In genomic region chr3:108364270-108364995, GRCm38 (mm10) we compare ENCODE assay signal across 13 mouse cellular contexts. TPM values are rescaled to one million over a fixed set of nuclear protein-coding genes. Genes with fewer than 3 reads are reported as not detected.
DNase-seq lines count a peak whose midpoint lies in the region; ATAC-seq lines count a peak whose summit lies in the region.
"Had no signal": no experiment of that assay in that cellular context is flagged by ENCODE, and none has a peak within 500 bp of the region (broad histone marks: within the 10 kb centered on the region; RNA-seq: fewer than 3 reads in every experiment).

Mybphl (plus strand) TSS chr3:108364911.

- H3K4me2 ChIP-seq in forebrain, embryonic 13.5 days, result no peak within 1 kb of the TSS
- no peak within 1 kb of the TSS for H3K4me2 ChIP-seq in forebrain, embryonic 11.5 days (ENCODE audit: low read depth, low read length, severe bottlenecking)
- no peak within 1 kb of the TSS for H3K4me2 ChIP-seq in lung, embryonic 16.5 days (ENCODE audit: low read depth, low read length)
- H3K4me2 ChIP-seq in heart, embryonic 15.5 days, result peak within 1 kb of the TSS; percentile 16; the same call in 1 of the 2 replicates
- no peak within 1 kb of the TSS for H3K4me2 ChIP-seq in liver, embryonic 16.5 days (ENCODE audit: low read depth, low read length)

- WGBS in forebrain, embryonic 13.5 days, result 77% methylated on average over 9 of the region's 9 CpGs
- 82% methylated on average over 9 of the region's 9 CpGs for WGBS in forebrain, embryonic 11.5 days
- 51% methylated on average over 9 of the region's 9 CpGs for WGBS in lung, embryonic 16.5 days
- 38% methylated on average over 9 of the region's 9 CpGs for WGBS in heart, embryonic 15.5 days
- WGBS in liver, embryonic 16.5 days (ENCODE audit: insufficient replicate concordance), result 56% methylated on average over 9 of the region's 9 CpGs

- H3K4me1 ChIP-seq in forebrain, embryonic 13.5 days, result peaks cover 20% of the 10 kb centered on the region
- H3K4me1 ChIP-seq in forebrain, embryonic 11.5 days (replicated peaks; ENCODE audit: control insufficient read depth, insufficient read depth, low read length), result peaks cover 2% of the 10 kb centered on the region
- peaks cover 3% of the 10 kb centered on the region; the same call in 1 of the 2 replicates for H3K4me1 ChIP-seq in lung, embryonic 16.5 days (replicated peaks; ENCODE audit: control insufficient read depth, insufficient read depth, low read length)
- H3K4me1 ChIP-seq in heart, embryonic 15.5 days (replicated peaks), result peaks cover 25% of the 10 kb centered on the region
- H3K4me1 ChIP-seq in liver, embryonic 16.5 days (ENCODE audit: control insufficient read depth, low read depth, low read length), result peaks cover 12% of the 10 kb centered on the region

- H3K9me3 ChIP-seq in forebrain, embryonic 13.5 days (replicated peaks), result no peaks in the 10 kb centered on the region
- H3K9me3 ChIP-seq in forebrain, embryonic 11.5 days (ENCODE audit: control insufficient read depth, low read length), result no peaks in the 10 kb centered on the region
- no peaks in the 10 kb centered on the region for H3K9me3 ChIP-seq in lung, embryonic 16.5 days (ENCODE audit: control insufficient read depth, low read length)
- H3K9me3 ChIP-seq in heart, embryonic 15.5 days (replicated peaks), result no peaks in the 10 kb centered on the region
- H3K9me3 ChIP-seq in liver, embryonic 16.5 days (replicated peaks; ENCODE audit: control insufficient read depth, low read length), result no peaks in the 10 kb centered on the region

- H3K27me3 ChIP-seq in forebrain, embryonic 13.5 days, result no peaks in the 10 kb centered on the region
- no peaks in the 10 kb centered on the region for H3K27me3 ChIP-seq in forebrain, embryonic 11.5 days (ENCODE audit: control insufficient read depth, insufficient read depth, low read length)
- no peaks in the 10 kb centered on the region for H3K27me3 ChIP-seq in lung, embryonic 16.5 days (ENCODE audit: control insufficient read depth, insufficient read depth, low read depth, low read length)
- H3K27me3 ChIP-seq in heart, embryonic 15.5 days, result 0 out of 2 replicates have a peak, but pooled peaks cover 2% of the 10 kb centered on the region
- no peaks in the 10 kb centered on the region for H3K27me3 ChIP-seq in liver, embryonic 16.5 days (ENCODE audit: control insufficient read depth, insufficient read depth, low read depth, low read length)

- H3K4me3 ChIP-seq in forebrain, embryonic 13.5 days, result no peak within 1 kb of the TSS
- no peak within 1 kb of the TSS for H3K4me3 ChIP-seq in forebrain, embryonic 11.5 days (ENCODE audit: low read depth, low read length)
- H3K4me3 ChIP-seq in lung, embryonic 16.5 days (ENCODE audit: low read length), result no peak within 1 kb of the TSS
- H3K4me3 ChIP-seq in heart, embryonic 15.5 days, result peak within 1 kb of the TSS; percentile 7
- H3K4me3 ChIP-seq in liver, embryonic 16.5 days (ENCODE audit: low read depth, low read length), result no peak within 1 kb of the TSS

- no peak for DNase-seq in forebrain, embryonic 11.5 days (ENCODE audit: low spot score)
- DNase-seq in lung, adult 18-20 months, result no peak
- DNase-seq in cerebellum, postnatal 4 days (ENCODE audit: low spot score in 2 of 2), result no peak
- DNase-seq in adrenal gland, adult 2 months, result no peak
- DNase-seq: adrenal gland, postnatal 14 days; cerebellum, adult 8-10 months; kidney, postnatal 25 days had no signal

- H3K36me3 ChIP-seq in forebrain, embryonic 13.5 days (ENCODE audit: poor library complexity, severe bottlenecking), result peaks cover 5% of the 10 kb centered on the region; the same call in 1 of the 2 replicates
- no peaks in the 10 kb centered on the region for H3K36me3 ChIP-seq in forebrain, embryonic 11.5 days (ENCODE audit: control insufficient read depth, insufficient read depth, low read length)
- H3K36me3 ChIP-seq in lung, embryonic 16.5 days (ENCODE audit: control insufficient read depth, insufficient read depth, low read length), result no peaks in the 10 kb centered on the region
- H3K36me3 ChIP-seq in heart, embryonic 15.5 days, result no peaks in the 10 kb centered on the region
- no peaks in the 10 kb centered on the region for H3K36me3 ChIP-seq in liver, embryonic 16.5 days (ENCODE audit: control insufficient read depth, insufficient read depth)

- ATAC-seq in forebrain, embryonic 13.5 days, result 0 out of 2 replicates have a peak, but pooled peaks have one; percentile 16
- no peak for ATAC-seq in forebrain, embryonic 11.5 days (replicated peaks; ENCODE audit: low FRiP score)
- peak; percentile 24; the same call in 1 of the 2 replicates for ATAC-seq in lung, embryonic 16.5 days (ENCODE audit: low read depth)
- peak; percentile 63 for ATAC-seq in heart, embryonic 15.5 days (replicated peaks; ENCODE audit: insufficient number of reproducible peaks, insufficient read depth, low FRiP score, low read depth)
- ATAC-seq in liver, embryonic 16.5 days (ENCODE audit: low read depth), result peak; percentile 45

- H3K9ac ChIP-seq in forebrain, embryonic 13.5 days, result no peak within 1 kb of the TSS
- H3K9ac ChIP-seq in forebrain, embryonic 11.5 days (ENCODE audit: low read length), result no peak within 1 kb of the TSS
- no peak within 1 kb of the TSS for H3K9ac ChIP-seq in lung, embryonic 16.5 days (ENCODE audit: low read length)
- no peak within 1 kb of the TSS for H3K9ac ChIP-seq in heart, embryonic 15.5 days
- H3K9ac ChIP-seq in liver, embryonic 16.5 days (ENCODE audit: low read depth, low read length), result no peak within 1 kb of the TSS

- no peak within 1 kb of the TSS for H3K27ac ChIP-seq in forebrain, embryonic 13.5 days
- no peak within 1 kb of the TSS for H3K27ac ChIP-seq in forebrain, embryonic 11.5 days (ENCODE audit: low read depth, low read length)
- no peak within 1 kb of the TSS for H3K27ac ChIP-seq in lung, embryonic 16.5 days (ENCODE audit: low read length)
- peak within 1 kb of the TSS; percentile 76 for H3K27ac ChIP-seq in heart, embryonic 15.5 days
- H3K27ac ChIP-seq in liver, embryonic 16.5 days (ENCODE audit: low read length), result peak within 1 kb of the TSS; percentile 29; the same call in 1 of the 2 replicates

RNA-seq across cellular contexts. Expression of gene Mybphl, which starts in this region (rescaled TPM):
- not detected in 2 replicates for polyA plus RNA-seq in forebrain, embryonic 13.5 days (2015; fragmentation: Nextera tagmentation; extraction: Ambion mirVana)
- polyA plus RNA-seq in forebrain, embryonic 11.5 days (2014; fragmentation: Nextera tagmentation; extraction: Ambion mirVana), result not detected in 2 replicates
- polyA plus RNA-seq in lung, embryonic 16.5 days (2015; fragmentation: Nextera tagmentation; extraction: Ambion mirVana), result 6.1 and 9.9 TPM in 2 replicates
- polyA plus RNA-seq in heart, embryonic 15.5 days (2015; fragmentation: Nextera tagmentation; extraction: Ambion mirVana), result 41.5 and 48.0 TPM in 2 replicates
- polyA plus RNA-seq in liver, embryonic 16.5 days (2015; fragmentation: Nextera tagmentation; extraction: Ambion mirVana), result 0.71 and 1.0 TPM in 2 replicates
- total RNA-seq in adrenal gland, adult 2 months (2021), result not detected
- not detected in 2 replicates for polyA plus RNA-seq in adrenal gland, adult 2 months (2012; rRNA removed)
- total RNA-seq: adrenal gland, postnatal 14 days; gastrocnemius, postnatal 25 days; left cerebral cortex, postnatal 10 days had no signal

Comparison
In these comparisons a context has a peak if more than half of its experiments do, and no peak if none do; other contexts are left out.
1. Peak in ATAC-seq in forebrain, embryonic 13.5 days; RNA of the gene not detected or under 1 TPM.
2. H3K27ac ChIP-seq: peak in heart, embryonic 15.5 days (single experiment) and liver, embryonic 16.5 days (single experiment); none in forebrain, embryonic 13.5 days (single experiment), forebrain, embryonic 11.5 days (single experiment) and lung, embryonic 16.5 days (single experiment).